Mouse (Mus musculus) limb, embryonic 13.5 days (tissue): ENCODE measurements at regions not wholly inside any gene's neighbourhood (a gene's known extent, or its start where the extent isn't known, plus 50 kb on each side); places are given as distances from the start of the nearest gene placed in this dataset.

Experiments
- ATAC-seq: fragments of 200-750 bp; cut with Nextera tagmentation; 2 replicates; pipeline ENCODE4 v1.8.0; 2017; ENCODE audit warnings: low read depth, moderate number of reproducible peaks, moderate TSS enrichment; ENCODE audit not compliant: low FRiP score
- H3K27ac ChIP-seq: fragments of 300-500 bp; sonication (generic); 2 replicates; pipeline ENCODE4 v1.5.1; 2015; ENCODE audit warnings: inconsistent platforms, mild to moderate bottlenecking, moderate library complexity
- H3K27me3 ChIP-seq: fragments of 300-500 bp; sonication (generic); 2 replicates; pipeline ENCODE4 v1.6.1; 2015; ENCODE audit warnings: mild to moderate bottlenecking, inconsistent platforms
- H3K36me3 ChIP-seq: fragments of 300-500 bp; sonication (generic); 2 replicates; pipeline ENCODE4 v1.6.1; 2015; ENCODE audit warnings: inconsistent platforms, mild to moderate bottlenecking, moderate library complexity
- H3K4me1 ChIP-seq: fragments of 300-500 bp; sonication (generic); 2 replicates; pipeline ENCODE4 v1.6.1; 2015; ENCODE audit warnings: inconsistent platforms
- H3K4me2 ChIP-seq: fragments of 300-500 bp; sonication (generic); replicated peaks from 2 replicates; pipeline ENCODE4 v1.6.1; 2015; ENCODE audit warnings: inconsistent platforms, mild to moderate bottlenecking, moderate library complexity
- H3K4me3 ChIP-seq: fragments of 300-500 bp; sonication (generic); 2 replicates; pipeline ENCODE4 v1.5.1; 2015; ENCODE audit warnings: moderate library complexity, mild to moderate bottlenecking, inconsistent platforms
- H3K9ac ChIP-seq: fragments of 300-500 bp; sonication (generic); 2 replicates; pipeline ENCODE4 v1.6.1; 2015; ENCODE audit warnings: mild to moderate bottlenecking, inconsistent platforms
- H3K9me3 ChIP-seq: fragments of 300-500 bp; sonication (generic); 2 replicates; pipeline ENCODE4 v1.6.1; 2016; ENCODE audit warnings: inconsistent platforms
- WGBS: fragments of 180-500 bp; shearing (Covaris S2); methylation state at CpG from one replicate; pipeline ENCODE4 v1.1.7; 2015; 5-methylcytosine and 5-hydroxymethylcytosine counted together

DNA sequence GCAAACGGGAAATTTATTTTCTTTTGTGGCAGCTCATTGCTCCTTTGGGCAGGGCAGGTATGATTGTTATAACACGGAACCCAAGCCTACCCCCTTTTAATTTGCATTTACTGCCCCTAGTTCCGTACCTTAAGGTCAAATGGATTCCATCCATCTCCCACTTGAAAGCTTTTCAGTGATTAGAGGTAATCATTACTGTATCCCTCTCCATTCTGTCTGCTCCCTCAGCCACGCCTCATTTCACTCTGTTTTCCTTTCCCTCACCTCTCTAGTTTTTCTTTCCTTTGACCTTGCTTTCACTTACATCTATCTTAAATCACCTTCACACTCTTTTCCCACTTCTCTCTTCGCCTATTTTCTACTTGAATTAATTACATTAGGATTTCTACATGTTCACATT is 481.2 kb upstream of the Pdzrn3 start:
- H3K9ac ChIP-seq, result no peak overlapping the region
- H3K36me3 ChIP-seq, result no peaks in the 10 kb centered on the region
- ATAC-seq, result no peak
- no peaks in the 10 kb centered on the region for H3K27me3 ChIP-seq
- 48% methylated on average over 5 of the region's 5 CpGs for WGBS
- no peak overlapping the region for H3K4me2 ChIP-seq
- no peaks in the 10 kb centered on the region for H3K4me1 ChIP-seq
- H3K4me3 ChIP-seq, result no peak overlapping the region
- no peaks in the 10 kb centered on the region for H3K9me3 ChIP-seq
- H3K27ac ChIP-seq, result no peak overlapping the region

DNA sequence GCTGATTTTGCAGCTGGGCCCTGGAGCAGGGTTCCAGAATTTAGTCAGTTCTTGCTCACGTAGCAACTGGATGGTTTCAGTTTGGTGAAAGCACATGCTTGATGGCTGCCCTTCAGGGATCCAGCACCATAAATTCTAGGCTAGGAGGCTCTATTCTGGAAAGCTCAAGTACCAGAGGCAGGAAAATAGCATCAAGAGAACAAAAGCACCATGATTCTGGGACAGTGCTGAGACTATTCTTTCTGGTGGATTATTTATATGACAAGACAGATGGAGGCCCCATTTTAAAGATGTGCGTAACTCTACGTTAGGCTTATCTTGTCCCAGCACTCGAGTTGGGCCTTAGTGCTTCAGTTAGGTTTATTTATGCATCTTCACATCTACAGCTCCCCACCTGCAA is 463.0 kb upstream of the Pdzrn3 start:
- Histone ChIP-seq H3K27me3 (no peaks in the 10 kb centered on the region), H3K36me3 (no peaks in the 10 kb centered on the region), H3K9me3 (no peaks in the 10 kb centered on the region), H3K27ac (no peak overlapping the region), H3K4me2 (no peak overlapping the region), H3K4me1 (no peaks in the 10 kb centered on the region), H3K4me3 (no peak overlapping the region), H3K9ac (no peak overlapping the region)
- 80% methylated on average over 4 of the region's 4 CpGs for WGBS
- no peak for ATAC-seq

DNA sequence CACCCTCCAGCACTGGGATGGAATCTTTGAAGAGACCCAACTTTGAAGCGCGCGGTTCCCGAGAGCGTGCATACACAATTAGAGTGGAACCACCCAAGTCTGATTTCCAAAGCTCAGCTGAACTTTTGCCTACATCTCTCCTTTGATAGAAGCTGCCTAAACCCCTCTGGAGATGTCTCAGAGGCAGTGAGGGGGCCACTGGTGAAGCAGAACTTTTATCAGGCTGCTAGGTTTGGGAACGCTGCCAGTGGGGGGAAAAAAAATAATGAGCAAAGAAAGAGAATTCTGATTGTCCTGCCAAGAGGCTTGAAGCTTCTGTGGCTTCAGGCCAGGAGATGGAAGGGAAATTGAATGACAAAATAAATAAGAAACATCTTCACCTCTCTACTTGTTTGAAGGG is 459.9 kb upstream of the Pdzrn3 start:
- Histone ChIP-seq H3K9me3 (no peaks in the 10 kb centered on the region), H3K4me2 (no peak overlapping the region), H3K36me3 (no peaks in the 10 kb centered on the region), H3K4me3 (no peak overlapping the region), H3K4me1 (no peaks in the 10 kb centered on the region), H3K27ac (no peak overlapping the region), H3K9ac (no peak overlapping the region), H3K27me3 (no peaks in the 10 kb centered on the region)
- no peak; the same call in 1 of the 2 replicates for ATAC-seq
- 82% methylated on average over 6 of the region's 6 CpGs for WGBS

DNA sequence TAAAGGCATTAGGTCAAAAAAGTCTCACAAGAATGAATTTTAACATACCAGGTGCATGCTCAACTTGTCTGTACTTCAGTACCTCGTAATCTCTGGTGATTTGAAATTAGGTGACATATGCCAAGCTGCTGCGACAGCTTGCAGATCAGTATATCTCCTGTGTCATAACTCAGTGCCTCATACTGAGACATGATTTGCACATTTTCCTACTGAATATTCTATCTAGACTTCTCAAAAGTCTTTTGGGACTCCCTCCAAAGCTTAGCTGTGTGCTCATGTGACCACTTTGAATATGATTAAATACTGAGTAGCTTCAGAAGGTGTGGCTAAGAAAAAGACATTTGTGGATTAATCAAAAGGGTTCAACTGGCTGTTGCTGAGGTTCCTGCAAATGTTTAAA is 416.3 kb upstream of the Pdzrn3 start:
- WGBS, result 79% methylated on average over 2 of the region's 2 CpGs
- Histone ChIP-seq H3K27me3 (0 out of 2 replicates have a peak, but pooled peaks cover 2% of the 10 kb centered on the region), H3K4me2 (no peak overlapping the region), H3K4me3 (no peak overlapping the region), H3K4me1 (peaks cover 11% of the 10 kb centered on the region), H3K27ac (no peak overlapping the region), H3K9ac (no peak overlapping the region), H3K9me3 (no peaks in the 10 kb centered on the region), H3K36me3 (no peaks in the 10 kb centered on the region)
- ATAC-seq, result no peak

DNA sequence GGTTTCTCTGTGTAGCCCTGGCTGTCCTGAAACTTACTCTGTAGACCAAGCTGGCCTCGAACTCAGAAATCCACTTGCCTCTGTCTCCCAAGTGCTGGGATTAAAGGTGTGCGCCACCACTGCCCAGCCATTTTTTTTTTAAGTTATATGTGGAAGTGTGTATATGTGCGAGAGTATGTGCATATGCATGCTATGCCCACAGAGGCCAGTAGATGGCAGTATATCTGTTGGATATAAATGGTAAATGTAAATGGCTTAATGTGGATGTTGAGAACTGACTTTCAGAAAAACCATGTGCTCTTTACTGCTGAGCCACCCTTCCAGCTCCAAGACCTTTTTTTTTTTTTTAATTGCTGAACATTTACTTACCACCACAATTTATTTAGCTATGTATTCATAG is 400.2 kb upstream of the Pdzrn3 start:
- Histone ChIP-seq H3K4me3 (no peak overlapping the region), H3K4me2 (no peak overlapping the region), H3K4me1 (no peaks in the 10 kb centered on the region), H3K27ac (no peak overlapping the region), H3K9me3 (no peaks in the 10 kb centered on the region), H3K9ac (no peak overlapping the region), H3K36me3 (no peaks in the 10 kb centered on the region), H3K27me3 (no peaks in the 10 kb centered on the region)
- ATAC-seq, result no peak
- 95% methylated on average over 3 of the region's 3 CpGs for WGBS

DNA sequence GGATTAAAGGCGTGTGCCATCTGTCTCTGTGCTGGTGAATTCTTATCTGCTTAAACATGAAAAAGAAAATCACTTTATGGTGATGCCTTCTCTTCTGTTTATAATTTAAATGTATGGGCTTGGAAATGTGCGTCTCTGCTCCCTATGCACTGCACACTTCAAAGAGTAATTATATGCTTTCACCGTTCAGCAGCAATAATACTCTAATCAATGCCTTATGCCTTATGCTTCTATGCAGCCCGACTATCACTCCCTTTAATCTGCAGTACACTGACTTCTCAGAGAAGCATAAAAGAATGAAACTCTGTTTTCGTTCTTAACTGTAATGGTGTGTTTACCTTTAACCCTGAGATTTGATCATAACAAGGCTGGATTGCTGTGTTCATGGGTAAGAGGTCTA is 395.5 kb upstream of the Pdzrn3 start:
- Histone ChIP-seq H3K4me1 (no peaks in the 10 kb centered on the region), H3K27me3 (no peaks in the 10 kb centered on the region)
- ATAC-seq, result no peak

DNA sequence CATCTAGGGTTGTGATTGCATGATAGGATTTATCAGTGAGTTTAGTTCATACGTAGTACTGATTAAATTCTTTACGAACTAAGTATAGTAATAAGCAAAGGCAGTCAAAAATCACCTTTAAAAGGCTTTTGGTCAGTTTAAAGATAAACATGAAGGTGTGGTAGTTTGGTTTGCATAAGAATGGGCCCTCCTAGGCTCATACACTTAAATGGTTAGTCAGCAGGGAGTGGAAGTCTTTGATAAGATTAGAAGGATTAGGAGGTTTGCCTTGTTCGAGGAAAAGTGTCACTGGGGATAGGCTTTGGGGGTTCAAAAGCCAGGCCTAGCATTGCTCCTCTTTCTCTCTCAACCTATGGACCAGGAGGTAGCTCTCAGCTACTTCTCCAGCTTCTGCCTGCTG is 357.4 kb upstream of the Pdzrn3 start:
- no peak for ATAC-seq
- Histone ChIP-seq H3K9ac (no peak overlapping the region), H3K4me2 (no peak overlapping the region), H3K9me3 (no peaks in the 10 kb centered on the region), H3K27me3 (no peaks in the 10 kb centered on the region), H3K4me3 (no peak overlapping the region), H3K4me1 (no peaks in the 10 kb centered on the region), H3K36me3 (no peaks in the 10 kb centered on the region), H3K27ac (no peak overlapping the region)
- WGBS, result 65% methylated on average over 3 of the region's 3 CpGs

More for the DNA sequence above, 395.5 kb upstream of the Pdzrn3 start:
- Histone ChIP-seq H3K27ac (no peak overlapping the region), H3K9ac (no peak overlapping the region), H3K36me3 (no peaks in the 10 kb centered on the region), H3K9me3 (no peaks in the 10 kb centered on the region), H3K4me2 (no peak overlapping the region), H3K4me3 (no peak overlapping the region)
- 22% methylated on average over 5 of the region's 5 CpGs for WGBS

DNA sequence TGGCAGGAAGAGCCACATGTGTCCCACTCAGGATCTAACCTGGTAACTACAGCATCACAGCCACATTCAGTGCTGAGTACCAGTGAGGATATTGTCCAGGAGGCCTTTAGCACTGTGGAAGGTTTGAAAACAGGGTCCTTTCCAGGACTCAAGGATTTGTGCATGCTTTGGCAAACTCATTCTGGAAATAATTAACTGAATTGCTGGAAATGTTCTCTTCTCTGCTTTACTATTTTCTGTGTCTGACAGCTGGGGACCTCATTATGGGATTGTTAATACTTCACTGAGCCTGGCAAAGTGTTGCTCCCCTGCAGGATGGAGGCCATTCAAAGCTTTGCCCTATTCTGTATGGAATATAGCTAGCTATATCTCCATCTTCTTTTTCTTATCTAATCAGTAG is 342.8 kb upstream of the Pdzrn3 start:
- Histone ChIP-seq H3K4me3 (no peak overlapping the region), H3K27ac (no peak overlapping the region), H3K9ac (no peak overlapping the region), H3K27me3 (no peaks in the 10 kb centered on the region), H3K4me2 (no peak overlapping the region), H3K36me3 (no peaks in the 10 kb centered on the region), H3K4me1 (no peaks in the 10 kb centered on the region), H3K9me3 (no peaks in the 10 kb centered on the region)
- no peak for ATAC-seq

DNA sequence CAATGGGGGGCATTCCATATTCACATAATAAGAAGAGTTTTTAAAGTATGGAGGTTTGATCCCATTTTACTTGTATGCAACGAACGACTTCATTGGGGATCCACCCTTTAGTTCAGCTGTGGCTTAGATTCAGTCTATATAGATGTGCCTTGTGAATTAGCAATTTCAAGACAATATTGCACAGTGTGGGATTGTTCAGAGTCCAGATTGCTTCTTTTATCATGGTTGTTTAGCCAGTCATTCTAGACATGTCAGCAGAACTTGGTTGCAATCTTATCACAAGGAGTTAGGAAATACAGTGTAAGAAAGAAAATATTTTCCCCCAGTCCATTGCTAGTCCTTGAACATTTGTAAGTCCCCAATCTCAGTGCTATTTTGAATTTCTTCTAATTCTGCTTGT is 312.0 kb upstream of the Pdzrn3 start:
- no peak overlapping the region for H3K9ac ChIP-seq
- H3K27me3 ChIP-seq, result no peaks in the 10 kb centered on the region
- ATAC-seq, result no peak
- H3K4me2 ChIP-seq, result no peak overlapping the region
- no peaks in the 10 kb centered on the region for H3K4me1 ChIP-seq
- no peak overlapping the region for H3K4me3 ChIP-seq
- H3K27ac ChIP-seq, result no peak overlapping the region
- no peaks in the 10 kb centered on the region for H3K36me3 ChIP-seq
- no peaks in the 10 kb centered on the region for H3K9me3 ChIP-seq
- WGBS, result 93% methylated on average over 2 of the region's 2 CpGs

DNA sequence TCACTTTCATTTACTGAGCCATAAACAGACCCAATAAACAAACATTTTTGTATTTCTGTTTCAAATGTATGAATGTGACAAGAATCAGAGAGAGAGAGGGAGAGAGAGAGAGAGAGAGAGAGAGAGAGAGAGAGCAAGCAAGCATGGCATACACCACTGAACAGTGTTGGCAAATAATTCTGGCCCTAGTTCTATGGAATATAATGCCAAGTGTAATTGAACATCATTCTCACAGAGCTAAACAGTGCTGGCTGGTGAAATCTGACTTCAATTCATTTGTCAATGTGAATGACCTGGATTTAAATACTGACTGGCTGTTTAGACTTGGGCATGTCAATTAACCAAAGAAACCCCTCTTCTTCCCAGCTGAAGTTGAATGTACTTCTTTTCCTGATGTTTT is 308.9 kb upstream of the Pdzrn3 start:
- H3K9me3 ChIP-seq, result no peaks in the 10 kb centered on the region
- H3K27me3 ChIP-seq, result no peaks in the 10 kb centered on the region
- no peaks in the 10 kb centered on the region for H3K36me3 ChIP-seq
- ATAC-seq, result no peak
- H3K4me1 ChIP-seq, result no peaks in the 10 kb centered on the region
- no peak overlapping the region for H3K9ac ChIP-seq
- no peak overlapping the region for H3K4me2 ChIP-seq
- no peak overlapping the region for H3K27ac ChIP-seq
- no peak overlapping the region for H3K4me3 ChIP-seq

DNA sequence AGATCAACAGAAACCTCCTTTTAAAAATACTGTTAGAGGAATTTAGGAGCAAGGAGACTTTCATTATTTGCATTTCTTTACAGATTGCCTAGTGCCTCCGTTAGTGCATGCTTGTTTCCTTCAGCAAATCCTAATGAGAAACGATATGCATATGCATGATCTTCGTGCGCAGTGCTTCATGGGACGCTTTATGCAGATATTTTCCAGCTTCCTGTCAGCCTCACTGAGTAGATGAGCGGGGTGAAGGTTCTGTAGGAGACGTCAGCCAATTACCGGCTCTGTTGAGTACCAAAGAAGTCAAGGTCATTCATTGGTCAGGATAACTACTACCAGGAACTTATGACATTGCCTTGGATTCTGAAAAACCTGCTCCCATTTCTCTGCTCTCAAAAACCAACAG is 308.0 kb upstream of the Pdzrn3 start:
- Histone ChIP-seq H3K9ac (no peak overlapping the region), H3K27me3 (no peaks in the 10 kb centered on the region), H3K4me2 (no peak overlapping the region), H3K27ac (no peak overlapping the region), H3K4me3 (no peak overlapping the region), H3K4me1 (no peaks in the 10 kb centered on the region), H3K36me3 (no peaks in the 10 kb centered on the region), H3K9me3 (no peaks in the 10 kb centered on the region)
- no peak for ATAC-seq
- WGBS, result 75% methylated on average over 8 of the region's 8 CpGs

DNA sequence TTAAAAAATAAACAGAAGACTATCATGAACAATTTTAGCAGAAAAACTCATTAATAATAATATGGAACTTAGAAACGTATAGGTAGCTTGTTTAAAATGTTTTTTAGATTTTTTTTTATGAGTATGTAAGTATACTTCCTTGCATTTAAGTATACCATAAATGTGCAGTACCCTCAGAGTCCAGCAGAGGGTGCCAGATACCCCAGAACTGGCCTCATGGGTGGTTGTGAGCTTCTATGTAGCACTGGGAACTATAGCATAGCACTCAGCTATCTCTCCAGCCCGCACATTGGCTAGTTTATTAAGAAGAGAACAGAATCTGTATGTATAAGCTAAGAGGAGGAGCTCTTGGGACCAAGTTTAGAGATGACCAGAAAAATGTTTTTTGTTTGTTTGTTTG is 306.7 kb upstream of the Pdzrn3 start:
- WGBS, result 65% methylated on average over 2 of the region's 2 CpGs
- no peaks in the 10 kb centered on the region for H3K4me1 ChIP-seq
- no peaks in the 10 kb centered on the region for H3K27me3 ChIP-seq
- ATAC-seq, result no peak
- no peak overlapping the region for H3K4me2 ChIP-seq
- H3K4me3 ChIP-seq, result no peak overlapping the region
- H3K9ac ChIP-seq, result no peak overlapping the region
- no peaks in the 10 kb centered on the region for H3K36me3 ChIP-seq
- H3K27ac ChIP-seq, result no peak overlapping the region
- no peaks in the 10 kb centered on the region for H3K9me3 ChIP-seq

DNA sequence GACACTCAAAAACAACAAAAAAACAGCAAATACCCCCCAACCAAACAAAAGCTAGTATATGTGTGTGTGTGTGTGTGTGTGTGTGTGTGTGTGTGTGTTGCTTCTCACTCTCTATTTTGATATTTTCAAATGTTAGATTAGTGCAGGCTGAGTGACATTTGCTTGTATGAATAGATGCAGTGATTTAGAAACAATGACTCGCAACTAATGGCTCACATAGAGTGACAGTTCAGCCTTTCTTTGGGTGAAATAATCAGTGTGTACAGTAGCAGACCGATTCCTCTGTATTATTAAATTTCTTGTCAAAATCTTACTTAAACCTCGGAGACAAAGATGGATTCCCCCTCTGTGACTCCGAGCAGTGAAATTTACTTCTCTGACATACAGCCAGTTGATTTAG is 297.1 kb upstream of the Pdzrn3 start:
- H3K4me2 ChIP-seq, result no peak overlapping the region
- H3K36me3 ChIP-seq, result no peaks in the 10 kb centered on the region
- H3K4me3 ChIP-seq, result no peak overlapping the region
- H3K9ac ChIP-seq, result no peak overlapping the region
- no peak overlapping the region for H3K27ac ChIP-seq
- H3K4me1 ChIP-seq, result no peaks in the 10 kb centered on the region
- no peak for ATAC-seq
- no peaks in the 10 kb centered on the region for H3K27me3 ChIP-seq
- no peaks in the 10 kb centered on the region for H3K9me3 ChIP-seq
- WGBS, result 83% methylated on average over 4 of the region's 4 CpGs

DNA sequence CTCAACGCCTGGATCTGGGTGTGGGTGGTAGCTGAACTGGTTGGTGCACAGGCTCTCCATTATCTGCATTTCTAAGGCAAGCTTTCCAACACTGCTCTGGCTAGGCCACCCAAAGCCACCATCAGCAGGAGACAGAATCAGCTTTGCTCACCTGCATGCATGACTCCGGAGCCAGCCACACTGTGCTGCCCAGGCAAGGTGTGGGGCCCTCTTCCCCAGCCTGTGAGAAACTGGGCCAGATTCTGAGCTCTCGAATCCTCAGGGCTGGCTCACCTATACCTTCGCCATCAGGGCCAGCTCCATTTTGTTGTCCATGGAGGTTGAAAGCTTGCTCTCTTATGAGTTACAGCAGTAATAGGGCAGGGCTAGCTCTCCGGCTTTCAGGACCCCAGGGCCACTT is 293.1 kb upstream of the Pdzrn3 start:
- Histone ChIP-seq H3K9me3 (no peaks in the 10 kb centered on the region), H3K4me2 (no peak overlapping the region), H3K36me3 (no peaks in the 10 kb centered on the region), H3K27me3 (no peaks in the 10 kb centered on the region), H3K9ac (no peak overlapping the region), H3K4me3 (no peak overlapping the region), H3K27ac (no peak overlapping the region), H3K4me1 (no peaks in the 10 kb centered on the region)
- 62% methylated on average over 5 of the region's 5 CpGs for WGBS
- ATAC-seq, result no peak
